Mouse (Mus musculus) right cerebral cortex, postnatal 10 days (tissue): Measurements from ENCODE around the gene Cnnm1.

Source experiments
- DNase-seq, 2 experiments: peaks; one replicate each; pipeline ENCODE4 v3.0.0; 2021; ENCODE audit warnings: low spot score in 2 of 2

Cnnm1 gene

DNA sequence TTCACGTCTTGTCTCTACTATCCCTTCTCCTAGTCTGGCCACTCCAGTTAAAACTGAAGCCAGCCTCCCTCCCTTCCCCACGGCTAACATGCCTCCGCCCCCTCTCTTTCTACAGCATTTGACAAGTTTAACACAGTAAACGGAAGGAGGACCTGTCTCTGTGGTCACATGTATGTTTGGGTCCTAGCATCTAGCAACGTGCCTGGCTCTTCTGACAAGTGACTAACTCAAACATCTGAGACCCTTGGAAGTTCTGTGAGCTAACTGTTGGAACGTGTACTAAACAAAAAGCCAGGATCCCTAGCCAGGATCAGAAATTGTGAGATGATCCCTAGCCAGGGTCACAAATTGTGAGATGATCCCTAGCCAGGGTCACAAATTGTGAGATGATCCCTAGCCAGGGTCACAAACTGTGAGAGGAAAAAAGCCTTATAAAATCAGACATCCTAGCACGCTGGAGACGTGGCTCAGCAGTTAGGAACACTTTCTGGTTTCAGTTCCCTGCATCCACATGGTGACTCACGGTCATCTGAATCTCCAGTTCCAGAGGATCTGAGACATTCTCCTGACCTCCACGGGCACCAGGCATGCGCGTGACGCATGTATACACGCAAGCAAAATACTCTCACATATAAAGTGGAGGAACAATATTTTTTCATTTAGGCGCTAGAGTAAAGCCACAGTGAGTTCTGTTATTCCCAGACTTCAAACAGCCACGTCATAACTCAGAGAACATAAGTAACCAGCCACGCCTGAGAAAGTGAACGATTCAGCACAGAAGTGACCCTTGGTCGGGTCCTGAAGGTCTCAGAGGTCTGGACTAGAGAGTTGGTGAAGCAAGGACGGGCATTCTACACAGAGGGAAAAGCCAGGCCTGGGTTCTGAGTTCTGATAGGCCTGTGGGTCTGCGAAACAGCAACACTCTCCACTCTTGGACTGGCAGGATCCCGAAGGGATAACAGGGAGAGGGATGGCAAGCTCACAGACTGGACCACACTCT is 71.7 kb downstream of the Cnnm1 start:
- DNase-seq = no peak

DNA sequence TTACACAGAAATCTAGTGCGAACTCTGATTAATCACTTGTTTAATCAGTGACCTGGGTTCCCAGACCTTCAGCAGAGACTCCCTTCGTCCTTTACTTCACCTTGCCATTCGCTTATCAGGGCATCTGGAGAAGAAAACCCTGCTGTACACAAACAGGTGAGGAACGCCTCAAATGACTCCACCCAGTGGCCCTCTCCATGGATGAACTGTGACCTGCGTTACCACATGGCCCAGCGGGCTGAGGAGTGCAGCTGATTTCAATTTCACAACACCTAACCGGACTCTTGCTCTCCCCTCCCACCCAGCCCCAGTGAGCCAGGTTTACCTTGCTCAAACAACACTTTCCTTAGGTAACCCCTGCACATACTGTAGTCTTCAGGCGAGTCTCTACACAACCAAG is 73.6 kb downstream of the Cnnm1 start:
- no peak for DNase-seq

GRCm38 (mm10) chr19:43515668-43516396 is 75.6 kb downstream of the Cnnm1 start:
- no peak for DNase-seq

- DNase-seq = no peak
Measured at GRCm38 (mm10) chr19:43516397-43517035, 76.3 kb downstream of the Cnnm1 start.

DNA sequence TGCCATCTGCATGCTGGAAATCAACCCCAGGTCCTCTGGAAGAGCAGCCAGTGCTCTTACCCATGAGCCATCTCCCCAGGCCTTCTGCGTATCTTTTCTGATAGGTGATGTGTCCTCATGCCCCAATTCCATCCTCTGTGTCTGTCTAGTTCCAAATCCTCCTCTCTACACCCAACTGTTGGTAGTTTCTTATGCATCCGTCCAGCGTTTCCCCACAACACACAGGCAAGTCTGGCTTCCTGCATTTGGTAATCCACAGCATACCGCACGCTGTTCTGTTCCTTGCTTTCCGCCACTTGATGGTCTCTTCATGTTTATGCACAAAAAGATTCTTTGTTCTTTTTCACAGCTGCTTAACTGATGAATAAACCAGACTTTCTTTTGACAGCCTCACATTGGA is 77.1 kb downstream of the Cnnm1 start:
- DNase-seq = no peak

DNA sequence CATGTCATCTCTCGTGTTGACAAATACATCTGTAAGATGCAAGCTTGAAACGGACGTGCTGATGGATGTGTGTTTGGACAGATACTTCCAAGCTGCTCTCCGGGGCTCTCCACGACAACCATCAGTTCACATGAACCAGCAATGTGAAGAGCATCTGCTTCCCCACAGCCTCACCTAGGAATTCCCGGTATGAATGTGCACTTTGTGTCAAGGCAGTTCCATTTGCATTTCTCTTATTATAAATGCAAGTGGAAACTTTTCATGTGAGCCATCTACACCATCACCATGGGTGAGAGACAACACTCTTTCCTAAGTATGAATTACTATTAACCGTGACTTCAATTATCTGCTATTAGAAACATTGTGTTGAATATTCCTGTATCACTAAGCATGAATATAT is 77.6 kb downstream of the Cnnm1 start:
- no peak for DNase-seq

DNA sequence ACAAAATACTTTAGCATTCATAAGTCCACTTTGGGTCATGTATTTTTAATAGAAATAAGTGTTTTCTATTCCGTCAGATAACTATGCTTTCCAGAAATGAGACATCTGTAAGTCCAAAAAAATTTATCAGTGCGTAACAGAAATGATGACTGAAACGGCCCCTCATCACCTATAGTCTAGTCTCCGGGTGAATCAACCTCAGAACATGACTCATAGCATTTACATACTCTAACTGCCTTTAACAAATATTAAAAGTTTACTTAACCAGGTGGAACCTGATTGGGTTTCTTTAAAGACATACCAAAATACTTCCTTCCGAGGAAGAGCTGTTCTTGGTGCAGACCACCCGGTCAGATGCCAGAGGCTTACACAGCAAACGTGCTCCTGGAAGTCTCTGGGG is 78.0 kb downstream of the Cnnm1 start:
- DNase-seq = no peak

GRCm38 (mm10) chr19:43519226-43519625 is 79.0 kb downstream of the Cnnm1 start:
- DNase-seq = peak in 1 of 2 experiments; percentile 56

DNA sequence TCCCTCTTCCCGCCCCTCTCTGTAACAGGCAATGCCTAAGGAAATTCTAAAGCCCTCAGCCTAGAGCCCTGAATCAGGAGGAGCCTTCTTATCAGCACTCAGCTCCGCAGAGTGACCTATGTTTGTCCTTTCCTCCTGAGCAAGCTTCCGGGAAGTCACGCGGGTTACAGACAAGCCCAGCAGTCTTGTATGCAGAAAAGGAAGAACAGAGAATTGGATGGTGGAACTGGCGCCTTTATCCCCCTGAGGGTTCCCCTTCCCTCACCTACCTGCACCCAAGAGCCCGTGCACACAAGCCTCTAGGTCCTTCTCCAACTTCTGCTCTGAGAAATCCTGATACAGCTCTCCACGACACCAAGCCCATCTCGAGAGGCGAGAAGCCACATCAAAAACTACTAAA is 80.2 kb downstream of the Cnnm1 start:
- peak in 1 of 2 experiments; percentile 23 for DNase-seq

DNA sequence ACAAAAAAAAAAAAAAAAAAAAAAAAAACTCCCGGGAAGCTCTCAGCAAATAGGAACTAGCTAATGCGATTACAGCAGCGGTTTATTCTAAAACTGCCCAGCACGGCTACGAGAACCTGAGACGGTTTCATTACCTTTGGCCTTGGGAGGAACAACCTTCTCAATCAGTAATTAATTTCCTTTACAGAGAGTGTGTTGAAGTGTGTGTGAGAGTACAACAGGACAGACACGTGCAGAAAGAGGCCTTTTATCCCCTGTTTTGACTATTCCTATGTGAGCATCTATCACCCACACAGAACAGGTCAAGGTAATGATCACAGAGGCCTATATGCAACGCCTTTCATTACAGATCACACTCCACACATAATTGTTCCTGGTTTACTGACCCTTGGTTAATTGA is 81.1 kb downstream of the Cnnm1 start:
- DNase-seq = peak in 1 of 2 experiments; percentile 19

- DNase-seq = peak in 1 of 2 experiments; percentile 33
Measured at GRCm38 (mm10) chr19:43521996-43522395, 81.8 kb downstream of the Cnnm1 start.

DNA sequence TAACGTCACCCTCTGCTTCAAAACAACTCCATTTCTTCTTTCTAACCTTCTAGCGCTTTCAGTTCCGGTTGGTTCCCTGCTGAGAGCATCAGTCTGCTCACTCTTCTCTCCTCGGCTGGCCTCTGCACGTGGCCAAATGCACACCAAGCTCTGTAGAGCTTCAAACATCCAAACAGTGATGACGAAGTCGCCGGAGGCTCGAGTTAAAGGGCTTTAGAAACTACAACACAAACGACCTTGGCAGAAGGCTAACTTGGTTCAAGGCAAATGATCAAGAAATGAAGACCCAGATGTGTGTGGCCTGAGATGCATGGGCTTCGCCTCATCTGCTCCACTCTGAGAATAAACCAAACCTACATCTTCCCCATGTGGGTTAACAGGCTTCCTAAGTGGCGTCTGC is 83.3 kb downstream of the Cnnm1 start:
- DNase-seq = peak; percentile 61 to 81

GRCm38 (mm10) chr19:43524187-43525103 is 84.2 kb downstream of the Cnnm1 start, which contains the start of gene Got1:
Gene Got1, minus strand, starts transcription at chr19:43524605.
- DNase-seq = peak; percentile 98 to 99

- DNase-seq = peak; percentile 69
Measured at GRCm38 (mm10) chr19:43525104-43525482, 84.9 kb downstream of the Cnnm1 start.

DNA sequence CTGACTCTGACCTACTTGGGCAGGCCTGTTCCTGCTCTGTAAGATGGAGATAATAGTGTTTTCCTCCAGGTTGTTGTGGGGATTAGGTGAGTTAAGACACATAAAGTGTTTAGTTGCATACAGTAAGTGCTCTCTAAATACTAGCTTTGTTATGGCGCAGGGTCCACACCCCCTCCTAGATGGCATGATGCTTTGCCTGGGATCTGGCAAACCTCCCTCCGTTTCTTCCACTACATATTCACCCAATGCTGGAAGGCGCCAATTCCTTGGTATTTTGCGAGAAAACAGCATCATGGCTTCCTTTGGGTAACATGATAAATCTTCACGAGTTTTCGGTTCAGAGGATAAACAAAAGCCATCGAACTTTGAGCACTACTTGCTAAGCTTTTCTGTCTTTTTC is 85.3 kb downstream of the Cnnm1 start:
- DNase-seq = no peak

- no peak for DNase-seq
Measured at GRCm38 (mm10) chr19:43526025-43526424, 85.8 kb downstream of the Cnnm1 start.

GRCm38 (mm10) chr19:43527131-43527530 is 86.9 kb downstream of the Cnnm1 start:
- no peak for DNase-seq

GRCm38 (mm10) chr19:43528056-43528587 is 87.9 kb downstream of the Cnnm1 start:
- DNase-seq = no peak

- DNase-seq = peak; percentile 81 to 86
Measured at GRCm38 (mm10) chr19:43530197-43530770, 90.0 kb downstream of the Cnnm1 start.

DNA sequence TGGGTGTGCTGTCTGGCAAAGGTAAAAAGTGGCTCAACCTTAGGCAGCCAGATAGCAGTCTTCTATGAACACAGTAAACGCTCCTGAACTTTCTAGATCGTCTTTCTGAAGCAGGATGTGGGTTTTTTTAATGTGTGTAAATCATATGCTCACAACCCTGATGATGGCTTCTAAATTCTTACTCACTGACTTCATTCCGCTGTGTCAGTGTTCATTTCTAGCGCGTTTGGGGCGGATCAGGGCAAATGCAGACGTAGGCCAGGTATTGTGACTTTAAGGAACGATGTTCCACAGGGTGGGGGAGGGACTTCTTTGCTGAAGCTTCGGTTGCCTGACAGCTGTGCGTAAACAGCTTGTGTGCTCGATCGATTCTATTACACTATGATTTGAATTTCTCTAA is 90.7 kb downstream of the Cnnm1 start:
- no peak for DNase-seq
